Mouse (Mus musculus): ENCODE data around the gene Ecm1.
A peak's percentile ranks its signal among the peaks of the same experiment; 100 is the strongest.

The Ecm1 gene

GRCm38 (mm10) chr3:95739353-95740104, at the start of gene Ecm1:
Gene Ecm1, minus strand, starts transcription at chr3:95739569.
- peak; percentile 38 for DNase-seq

GRCm38 (mm10) chr3:95785501-95785900, 46.1 kb upstream of the Ecm1 start:
- no peak for DNase-seq

- DNase-seq: peak; percentile 66
Observed at GRCm38 (mm10) chr3:95771985-95772384, 32.6 kb upstream of the Ecm1 start.

GRCm38 (mm10) chr3:95765534-95765933, 26.2 kb upstream of the Ecm1 start:
- DNase-seq: no peak

- DNase-seq: no peak
Observed at GRCm38 (mm10) chr3:95763811-95764210, 24.4 kb upstream of the Ecm1 start.

- DNase-seq: no peak
Observed at GRCm38 (mm10) chr3:95762961-95763360, 23.6 kb upstream of the Ecm1 start.

GRCm38 (mm10) chr3:95761771-95762170, 22.4 kb upstream of the Ecm1 start:
- DNase-seq: no peak

GRCm38 (mm10) chr3:95760656-95761055, 21.3 kb upstream of the Ecm1 start:
- DNase-seq: no peak

- no peak for DNase-seq
Observed at GRCm38 (mm10) chr3:95760106-95760505, 20.7 kb upstream of the Ecm1 start, which contains the start of gene Tars2. Gene Tars2, minus strand, starts transcription at chr3:95760206.

GRCm38 (mm10) chr3:95758467-95759218, 19.3 kb upstream of the Ecm1 start:
- no peak for DNase-seq

- DNase-seq: no peak
Observed at GRCm38 (mm10) chr3:95756808-95757207, 17.4 kb upstream of the Ecm1 start.

- peak; percentile 93 for DNase-seq
Observed at GRCm38 (mm10) chr3:95754345-95755206, 15.2 kb upstream of the Ecm1 start.

GRCm38 (mm10) chr3:95752935-95753334, 13.6 kb upstream of the Ecm1 start:
- DNase-seq: no peak

GRCm38 (mm10) chr3:95740406-95740805, 1.0 kb upstream of the Ecm1 start:
- peak; percentile 54 for DNase-seq

GRCm38 (mm10) chr3:95735071-95735670, 4.2 kb downstream of the Ecm1 start:
- DNase-seq: no peak

- DNase-seq: no peak
Observed at GRCm38 (mm10) chr3:95734092-95734702, 5.2 kb downstream of the Ecm1 start.

GRCm38 (mm10) chr3:95732744-95733521, 6.4 kb downstream of the Ecm1 start:
- no peak for DNase-seq

GRCm38 (mm10) chr3:95732297-95732696, 7.1 kb downstream of the Ecm1 start:
- DNase-seq: no peak

GRCm38 (mm10) chr3:95731802-95732201, 7.6 kb downstream of the Ecm1 start:
- no peak for DNase-seq

GRCm38 (mm10) chr3:95730431-95730830, 8.9 kb downstream of the Ecm1 start:
- no peak for DNase-seq

GRCm38 (mm10) chr3:95728906-95729305, 10.5 kb downstream of the Ecm1 start:
- DNase-seq: no peak
